Mouse (Mus musculus): ENCODE data around the gene Syt2.

Gene Syt2

GRCm38 (mm10) chr1:134704396-134705306 lies 58.2 kb downstream of the Syt2 start:
- peak; percentile 77 for DNase-seq (ENCODE audit: low spot score)

GRCm38 (mm10) chr1:134706549-134706948 lies 60.1 kb downstream of the Syt2 start:
- DNase-seq (ENCODE audit: low spot score), result no peak

GRCm38 (mm10) chr1:134707516-134707915 lies 61.0 kb downstream of the Syt2 start:
- no peak for DNase-seq (ENCODE audit: low spot score)

- DNase-seq (ENCODE audit: low spot score), result no peak
These were observed 61.8 kb downstream of the Syt2 start for GRCm38 (mm10) chr1:134708274-134708673.

GRCm38 (mm10) chr1:134708801-134709385 lies 62.4 kb downstream of the Syt2 start:
- peak; percentile 69 for DNase-seq (ENCODE audit: low spot score)

GRCm38 (mm10) chr1:134709411-134710306 lies 63.2 kb downstream of the Syt2 start:
- peak; percentile 24 for DNase-seq (ENCODE audit: low spot score)

GRCm38 (mm10) chr1:134711061-134711460 lies 64.6 kb downstream of the Syt2 start:
- peak; percentile 51 for DNase-seq (ENCODE audit: low spot score)

- no peak for DNase-seq (ENCODE audit: low spot score)
These were observed 65.2 kb downstream of the Syt2 start for GRCm38 (mm10) chr1:134711653-134712052.

- no peak for DNase-seq (ENCODE audit: low spot score)
These were observed 66.4 kb downstream of the Syt2 start for GRCm38 (mm10) chr1:134712781-134713299.

- peak; percentile 73 for DNase-seq (ENCODE audit: low spot score)
These were observed 67.0 kb downstream of the Syt2 start for GRCm38 (mm10) chr1:134713421-134713969.

GRCm38 (mm10) chr1:134714166-134714565 lies 67.7 kb downstream of the Syt2 start:
- DNase-seq (ENCODE audit: low spot score), result peak; percentile 34

GRCm38 (mm10) chr1:134715092-134715491 lies 68.6 kb downstream of the Syt2 start:
- DNase-seq (ENCODE audit: low spot score), result no peak

GRCm38 (mm10) chr1:134719718-134720304 lies 73.3 kb downstream of the Syt2 start:
- DNase-seq (ENCODE audit: low spot score), result no peak

- DNase-seq (ENCODE audit: low spot score), result no peak
These were observed 75.0 kb downstream of the Syt2 start for GRCm38 (mm10) chr1:134721486-134721885.

GRCm38 (mm10) chr1:134722891-134723290 lies 76.4 kb downstream of the Syt2 start:
- no peak for DNase-seq (ENCODE audit: low spot score)

- peak; percentile 39 for DNase-seq (ENCODE audit: low spot score)
These were observed 78.8 kb downstream of the Syt2 start for GRCm38 (mm10) chr1:134725276-134725675.

GRCm38 (mm10) chr1:134726480-134726879 lies 80.0 kb downstream of the Syt2 start:
- DNase-seq (ENCODE audit: low spot score), result no peak

- no peak for DNase-seq (ENCODE audit: low spot score)
These were observed 80.8 kb downstream of the Syt2 start for GRCm38 (mm10) chr1:134727256-134727655.

GRCm38 (mm10) chr1:134733659-134734058 lies 87.2 kb downstream of the Syt2 start:
- DNase-seq (ENCODE audit: low spot score), result no peak

- DNase-seq (ENCODE audit: low spot score), result no peak
These were observed 91.0 kb downstream of the Syt2 start for GRCm38 (mm10) chr1:134737463-134737862.

- DNase-seq (ENCODE audit: low spot score), result peak; percentile 30
These were observed 95.0 kb downstream of the Syt2 start for GRCm38 (mm10) chr1:134741433-134741832.

Data from embryo, embryonic 10 days (tissue).